Mouse (Mus musculus): ENCODE measurements around the gene Rbm7. TPM values are rescaled to one million over a fixed set of nuclear protein-coding genes. Genes with fewer than 3 reads are reported as not detected.
"Not testable (repeated sequence)": the region's sequence is repeated elsewhere in the genome, so short reads cannot be mapped to it uniquely, and the experiment has no call there.

Rbm7 gene
- polyA plus RNA-seq, 1 experiment from 2014 or later = 49.8 TPM

- Histone ChIP-seq H3K36me3 (ENCODE audit: control insufficient read depth, insufficient read depth) (peaks cover 5% of the 10 kb centered on the region), H3K9ac (ENCODE audit: low read depth, low read length) (no peak overlapping the region), H3K9me3 (replicated peaks; ENCODE audit: control insufficient read depth, low read length) (no peaks in the 10 kb centered on the region), H3K4me1 (ENCODE audit: control insufficient read depth, low read depth, low read length) (no peaks in the 10 kb centered on the region; the same call in 1 of the 2 replicates), H3K4me2 (ENCODE audit: low read depth, low read length) (no peak overlapping the region), H3K4me3 (ENCODE audit: low read depth, low read length) (no peak overlapping the region), H3K27me3 (ENCODE audit: control insufficient read depth, insufficient read depth, low read depth, low read length) (no peaks in the 10 kb centered on the region), H3K27ac (ENCODE audit: low read length) (no peak overlapping the region)
- no peak for ATAC-seq (ENCODE audit: low read depth)
- 82% methylated on average over 15 of the region's 15 CpGs for WGBS (ENCODE audit: insufficient replicate concordance)
Observed at GRCm38 (mm10) chr9:48472441-48473025, 22.6 kb downstream of the Rbm7 start.

- not testable (repeated sequence) for H3K9me3 ChIP-seq (replicated peaks; ENCODE audit: control insufficient read depth, low read length); H3K4me1 ChIP-seq (ENCODE audit: control insufficient read depth, low read depth, low read length); ATAC-seq (ENCODE audit: low read depth); H3K27ac ChIP-seq (ENCODE audit: low read length); H3K9ac ChIP-seq (ENCODE audit: low read depth, low read length); H3K27me3 ChIP-seq (ENCODE audit: control insufficient read depth, insufficient read depth, low read depth, low read length); H3K4me2 ChIP-seq (ENCODE audit: low read depth, low read length); H3K4me3 ChIP-seq (ENCODE audit: low read depth, low read length); H3K36me3 ChIP-seq (ENCODE audit: control insufficient read depth, insufficient read depth)
- WGBS (ENCODE audit: insufficient replicate concordance) = 91% methylated on average over 5 of the region's 5 CpGs
Observed at GRCm38 (mm10) chr9:48467471-48467870, 27.6 kb downstream of the Rbm7 start.

GRCm38 (mm10) chr9:48466804-48467203 is 28.3 kb downstream of the Rbm7 start:
- ATAC-seq (ENCODE audit: low read depth) = no peak
- no peaks in the 10 kb centered on the region for H3K27me3 ChIP-seq (ENCODE audit: control insufficient read depth, insufficient read depth, low read depth, low read length)
- 40% methylated on average over 3 of the region's 3 CpGs for WGBS (ENCODE audit: insufficient replicate concordance)
- no peaks in the 10 kb centered on the region for H3K36me3 ChIP-seq (ENCODE audit: control insufficient read depth, insufficient read depth)
- H3K4me2 ChIP-seq (ENCODE audit: low read depth, low read length) = no peak overlapping the region
- no peak overlapping the region for H3K9ac ChIP-seq (ENCODE audit: low read depth, low read length)
- H3K4me3 ChIP-seq (ENCODE audit: low read depth, low read length) = no peak overlapping the region
- H3K27ac ChIP-seq (ENCODE audit: low read length) = no peak overlapping the region
- H3K9me3 ChIP-seq (replicated peaks; ENCODE audit: control insufficient read depth, low read length) = no peaks in the 10 kb centered on the region
- no peaks in the 10 kb centered on the region for H3K4me1 ChIP-seq (ENCODE audit: control insufficient read depth, low read depth, low read length)

GRCm38 (mm10) chr9:48465671-48466070 is 29.4 kb downstream of the Rbm7 start:
- Histone ChIP-seq H3K4me1 (ENCODE audit: control insufficient read depth, low read depth, low read length) (no peaks in the 10 kb centered on the region), H3K9ac (ENCODE audit: low read depth, low read length) (no peak overlapping the region), H3K4me3 (ENCODE audit: low read depth, low read length) (no peak overlapping the region), H3K27ac (ENCODE audit: low read length) (no peak overlapping the region), H3K27me3 (ENCODE audit: control insufficient read depth, insufficient read depth, low read depth, low read length) (no peaks in the 10 kb centered on the region), H3K9me3 (replicated peaks; ENCODE audit: control insufficient read depth, low read length) (no peaks in the 10 kb centered on the region), H3K36me3 (ENCODE audit: control insufficient read depth, insufficient read depth) (no peaks in the 10 kb centered on the region), H3K4me2 (ENCODE audit: low read depth, low read length) (no peak overlapping the region)
- no peak for ATAC-seq (ENCODE audit: low read depth)
- 82% methylated on average over 3 of the region's 3 CpGs for WGBS (ENCODE audit: insufficient replicate concordance)

GRCm38 (mm10) chr9:48461545-48461944 is 33.6 kb downstream of the Rbm7 start:
- H3K4me1 ChIP-seq (ENCODE audit: control insufficient read depth, low read depth, low read length) = no peaks in the 10 kb centered on the region
- H3K27me3 ChIP-seq (ENCODE audit: control insufficient read depth, insufficient read depth, low read depth, low read length) = no peaks in the 10 kb centered on the region
- WGBS (ENCODE audit: insufficient replicate concordance) = 63% methylated on average over 3 of the region's 3 CpGs
- no peak overlapping the region for H3K9ac ChIP-seq (ENCODE audit: low read depth, low read length)
- H3K36me3 ChIP-seq (ENCODE audit: control insufficient read depth, insufficient read depth) = no peaks in the 10 kb centered on the region
- no peak overlapping the region for H3K4me3 ChIP-seq (ENCODE audit: low read depth, low read length)
- H3K9me3 ChIP-seq (replicated peaks; ENCODE audit: control insufficient read depth, low read length) = no peaks in the 10 kb centered on the region
- H3K4me2 ChIP-seq (ENCODE audit: low read depth, low read length) = no peak overlapping the region
- ATAC-seq (ENCODE audit: low read depth) = no peak
- no peak overlapping the region for H3K27ac ChIP-seq (ENCODE audit: low read length)

- no peak for ATAC-seq (ENCODE audit: low read depth)
- H3K4me1 ChIP-seq (ENCODE audit: control insufficient read depth, low read depth, low read length) = no peaks in the 10 kb centered on the region
- no peak overlapping the region for H3K27ac ChIP-seq (ENCODE audit: low read length)
- no peaks in the 10 kb centered on the region for H3K9me3 ChIP-seq (replicated peaks; ENCODE audit: control insufficient read depth, low read length)
- 76% methylated on average over 8 of the region's 8 CpGs for WGBS (ENCODE audit: insufficient replicate concordance)
- no peak overlapping the region for H3K9ac ChIP-seq (ENCODE audit: low read depth, low read length)
- no peak overlapping the region for H3K4me2 ChIP-seq (ENCODE audit: low read depth, low read length)
- no peaks in the 10 kb centered on the region for H3K27me3 ChIP-seq (ENCODE audit: control insufficient read depth, insufficient read depth, low read depth, low read length)
- no peaks in the 10 kb centered on the region for H3K36me3 ChIP-seq (ENCODE audit: control insufficient read depth, insufficient read depth)
- no peak overlapping the region for H3K4me3 ChIP-seq (ENCODE audit: low read depth, low read length)
Observed at GRCm38 (mm10) chr9:48460720-48461119, 34.4 kb downstream of the Rbm7 start.

- 86% methylated on average over 5 of the region's 5 CpGs for WGBS (ENCODE audit: insufficient replicate concordance)
- Histone ChIP-seq H3K9me3 (replicated peaks; ENCODE audit: control insufficient read depth, low read length) (no peaks in the 10 kb centered on the region), H3K4me2 (ENCODE audit: low read depth, low read length) (no peak overlapping the region), H3K27ac (ENCODE audit: low read length) (no peak overlapping the region), H3K27me3 (ENCODE audit: control insufficient read depth, insufficient read depth, low read depth, low read length) (no peaks in the 10 kb centered on the region), H3K4me3 (ENCODE audit: low read depth, low read length) (no peak overlapping the region), H3K4me1 (ENCODE audit: control insufficient read depth, low read depth, low read length) (no peaks in the 10 kb centered on the region), H3K36me3 (ENCODE audit: control insufficient read depth, insufficient read depth) (no peaks in the 10 kb centered on the region), H3K9ac (ENCODE audit: low read depth, low read length) (no peak overlapping the region)
- ATAC-seq (ENCODE audit: low read depth) = no peak
Observed at GRCm38 (mm10) chr9:48459391-48459790, 35.7 kb downstream of the Rbm7 start.

- Histone ChIP-seq H3K9ac (ENCODE audit: low read depth, low read length) (no peak overlapping the region), H3K4me3 (ENCODE audit: low read depth, low read length) (no peak overlapping the region), H3K27ac (ENCODE audit: low read length) (no peak overlapping the region), H3K27me3 (ENCODE audit: control insufficient read depth, insufficient read depth, low read depth, low read length) (no peaks in the 10 kb centered on the region), H3K36me3 (ENCODE audit: control insufficient read depth, insufficient read depth) (no peaks in the 10 kb centered on the region), H3K4me1 (ENCODE audit: control insufficient read depth, low read depth, low read length) (no peaks in the 10 kb centered on the region), H3K4me2 (ENCODE audit: low read depth, low read length) (no peak overlapping the region), H3K9me3 (replicated peaks; ENCODE audit: control insufficient read depth, low read length) (no peaks in the 10 kb centered on the region)
- ATAC-seq (ENCODE audit: low read depth) = no peak
- 50% methylated on average over 3 of the region's 3 CpGs for WGBS (ENCODE audit: insufficient replicate concordance)
Observed at GRCm38 (mm10) chr9:48458879-48459278, 36.2 kb downstream of the Rbm7 start.

- Histone ChIP-seq H3K36me3 (ENCODE audit: control insufficient read depth, insufficient read depth) (no peaks in the 10 kb centered on the region), H3K9ac (ENCODE audit: low read depth, low read length) (no peak overlapping the region), H3K9me3 (replicated peaks; ENCODE audit: control insufficient read depth, low read length) (no peaks in the 10 kb centered on the region), H3K4me1 (ENCODE audit: control insufficient read depth, low read depth, low read length) (no peaks in the 10 kb centered on the region), H3K27ac (ENCODE audit: low read length) (no peak overlapping the region), H3K4me3 (ENCODE audit: low read depth, low read length) (no peak overlapping the region), H3K4me2 (ENCODE audit: low read depth, low read length) (no peak overlapping the region), H3K27me3 (ENCODE audit: control insufficient read depth, insufficient read depth, low read depth, low read length) (no peaks in the 10 kb centered on the region)
- no peak for ATAC-seq (ENCODE audit: low read depth)
- WGBS (ENCODE audit: insufficient replicate concordance) = 67% methylated on average over 3 of the region's 3 CpGs
Observed at GRCm38 (mm10) chr9:48455961-48456360, 39.1 kb downstream of the Rbm7 start.
